Mouse (Mus musculus): ENCODE data around the gene Lsr. TPM values are rescaled to one million over a fixed set of nuclear protein-coding genes. Genes with fewer than 3 reads are reported as not detected.

The Lsr gene
- polyA plus RNA-seq, 1 experiment: not detected

GRCm38 (mm10) chr7:30972426-30973250 lies 626 bp downstream of the Lsr start:
- H3K4me1 ChIP-seq (ENCODE audit: control insufficient read depth, insufficient read depth, insufficient read length, low read length): no peaks in the 10 kb centered on the region
- H3K4me3 ChIP-seq (ENCODE audit: insufficient read depth, low read depth, low read length): peak overlapping the region; percentile 49
- no peak overlapping the region for H3K27ac ChIP-seq (replicated peaks; ENCODE audit: low read depth, low read length)

GRCm38 (mm10) chr7:30971901-30972300 lies 1.4 kb downstream of the Lsr start:
- no peak overlapping the region for H3K27ac ChIP-seq (replicated peaks; ENCODE audit: low read depth, low read length)
- H3K4me3 ChIP-seq (ENCODE audit: insufficient read depth, low read depth, low read length): no peak overlapping the region
- no peaks in the 10 kb centered on the region for H3K4me1 ChIP-seq (ENCODE audit: control insufficient read depth, insufficient read depth, insufficient read length, low read length)

- Histone ChIP-seq H3K4me3 (ENCODE audit: insufficient read depth, low read depth, low read length) (no peak overlapping the region), H3K4me1 (ENCODE audit: control insufficient read depth, insufficient read depth, insufficient read length, low read length) (no peaks in the 10 kb centered on the region), H3K27ac (replicated peaks; ENCODE audit: low read depth, low read length) (no peak overlapping the region)
These were observed 4.1 kb downstream of the Lsr start for GRCm38 (mm10) chr7:30969174-30969573.

GRCm38 (mm10) chr7:30968611-30969010 lies 4.7 kb downstream of the Lsr start:
- no peak overlapping the region for H3K4me3 ChIP-seq (ENCODE audit: insufficient read depth, low read depth, low read length)
- H3K4me1 ChIP-seq (ENCODE audit: control insufficient read depth, insufficient read depth, insufficient read length, low read length): no peaks in the 10 kb centered on the region
- H3K27ac ChIP-seq (replicated peaks; ENCODE audit: low read depth, low read length): no peak overlapping the region

DNA sequence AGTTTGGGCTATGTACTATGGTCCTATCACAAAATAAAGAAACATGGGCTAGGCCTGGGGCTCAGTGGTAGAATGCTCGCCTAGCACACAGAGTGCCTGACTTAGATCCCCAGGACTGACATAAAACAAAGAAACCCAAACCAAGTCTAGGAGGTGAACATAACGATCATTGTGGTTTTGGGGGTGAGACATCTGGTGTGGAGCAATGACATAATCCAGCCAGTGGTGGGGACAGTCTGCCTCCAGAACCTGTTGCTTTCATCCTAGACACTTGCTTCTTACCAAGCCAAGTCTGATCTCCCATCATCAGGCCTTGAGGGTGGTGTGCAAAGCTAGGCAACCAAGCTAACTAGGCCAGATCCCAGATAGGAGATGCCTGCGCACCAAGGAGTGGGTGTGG lies 6.6 kb downstream of the Lsr start:
- Histone ChIP-seq H3K27ac (replicated peaks; ENCODE audit: low read depth, low read length) (no peak overlapping the region), H3K4me3 (ENCODE audit: insufficient read depth, low read depth, low read length) (no peak overlapping the region), H3K4me1 (ENCODE audit: control insufficient read depth, insufficient read depth, insufficient read length, low read length) (no peaks in the 10 kb centered on the region; the same call in 1 of the 2 replicates)

DNA sequence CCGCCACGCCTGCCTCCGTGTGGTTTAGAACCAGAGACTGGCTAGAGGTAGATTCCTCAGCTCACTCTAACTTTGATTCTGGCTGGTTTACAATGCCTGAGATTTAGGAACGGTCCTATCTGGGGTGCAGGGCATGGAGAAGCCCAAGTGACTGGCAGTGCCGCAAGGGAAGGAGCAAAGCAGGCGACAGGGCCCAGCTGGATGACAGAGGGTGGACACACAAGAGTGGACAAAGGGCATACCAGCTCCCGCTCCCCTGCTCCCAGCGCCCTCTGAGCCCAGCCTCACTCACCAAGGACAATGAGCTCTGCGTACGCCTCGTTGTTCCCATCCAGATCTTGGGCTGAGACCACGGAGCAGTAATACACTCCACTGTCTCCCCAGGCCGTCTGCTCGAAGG lies 7.6 kb downstream of the Lsr start:
- H3K27ac ChIP-seq (replicated peaks; ENCODE audit: low read depth, low read length): no peak overlapping the region

GRCm38 (mm10) chr7:30964366-30964765 lies 8.9 kb downstream of the Lsr start:
- Histone ChIP-seq H3K4me3 (ENCODE audit: insufficient read depth, low read depth, low read length) (no peak overlapping the region), H3K27ac (replicated peaks; ENCODE audit: low read depth, low read length) (no peak overlapping the region)

More for the DNA sequence above, 7.6 kb downstream of the Lsr start:
- no peaks in the 10 kb centered on the region; the same call in 1 of the 2 replicates for H3K4me1 ChIP-seq (ENCODE audit: control insufficient read depth, insufficient read depth, insufficient read length, low read length)
- no peak overlapping the region for H3K4me3 ChIP-seq (ENCODE audit: insufficient read depth, low read depth, low read length)

DNA sequence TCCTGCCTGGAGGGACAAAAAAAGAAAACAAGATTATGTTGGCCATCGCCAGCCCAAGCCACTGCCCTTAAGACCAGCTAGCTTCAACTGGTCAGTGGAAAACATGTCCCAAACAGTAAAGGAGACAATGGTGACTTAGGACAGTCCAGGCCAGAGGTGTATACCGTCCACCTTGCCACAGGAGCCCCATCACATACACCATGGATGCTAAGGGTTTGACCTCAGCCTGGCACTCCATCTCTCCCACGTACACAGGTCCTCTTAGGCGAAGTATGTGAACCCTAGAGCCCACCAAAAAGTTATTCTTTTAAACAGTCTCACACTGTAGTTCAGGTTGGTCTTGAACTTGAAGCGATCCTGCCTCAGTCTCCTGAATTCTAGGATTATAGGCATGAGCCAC lies 10.4 kb downstream of the Lsr start:
- no peak overlapping the region for H3K27ac ChIP-seq (replicated peaks; ENCODE audit: low read depth, low read length)

More at GRCm38 (mm10) chr7:30964366-30964765, 8.9 kb downstream of the Lsr start:
- H3K4me1 ChIP-seq (ENCODE audit: control insufficient read depth, insufficient read depth, insufficient read length, low read length): peaks cover 3% of the 10 kb centered on the region; the same call in 1 of the 2 replicates

DNA sequence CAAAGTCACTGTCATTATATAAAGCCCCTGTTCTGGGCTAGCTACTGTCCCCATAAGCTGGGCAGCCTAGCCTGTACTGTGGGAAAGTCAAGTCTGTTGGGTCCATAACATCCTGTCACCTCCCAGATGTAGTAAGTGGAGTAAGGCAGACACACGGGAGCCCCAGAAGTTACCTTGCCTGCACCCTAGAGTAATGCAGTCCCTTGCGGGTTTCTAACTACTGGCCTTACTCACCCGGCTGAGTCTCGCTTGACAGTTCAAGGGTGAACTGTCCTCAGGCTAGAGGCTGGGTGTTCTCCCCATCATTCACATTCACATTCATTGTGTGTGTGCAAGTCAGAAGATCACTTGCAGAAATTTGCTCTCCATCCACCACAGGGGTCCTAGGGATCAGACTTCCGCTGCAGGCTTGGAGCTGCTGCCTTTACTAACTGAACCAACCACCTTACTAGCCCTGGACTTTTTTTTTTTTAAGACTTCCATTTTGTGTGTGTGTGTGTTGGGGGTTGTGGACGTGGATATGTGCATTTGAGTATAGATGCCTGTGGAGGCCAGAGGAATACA lies 13.4 kb downstream of the Lsr start:
- no peak overlapping the region for H3K27ac ChIP-seq (replicated peaks; ENCODE audit: low read depth, low read length)

More for the DNA sequence above, 10.4 kb downstream of the Lsr start:
- peaks cover 11% of the 10 kb centered on the region for H3K4me1 ChIP-seq (ENCODE audit: control insufficient read depth, insufficient read depth, insufficient read length, low read length)
- no peak overlapping the region for H3K4me3 ChIP-seq (ENCODE audit: insufficient read depth, low read depth, low read length)

GRCm38 (mm10) chr7:30958866-30959487 lies 14.3 kb downstream of the Lsr start:
- Histone ChIP-seq H3K27ac (replicated peaks; ENCODE audit: low read depth, low read length) (no peak overlapping the region), H3K4me3 (ENCODE audit: insufficient read depth, low read depth, low read length) (no peak overlapping the region), H3K4me1 (ENCODE audit: control insufficient read depth, insufficient read depth, insufficient read length, low read length) (peaks cover 11% of the 10 kb centered on the region)

More for the DNA sequence above, 13.4 kb downstream of the Lsr start:
- peaks cover 11% of the 10 kb centered on the region for H3K4me1 ChIP-seq (ENCODE audit: control insufficient read depth, insufficient read depth, insufficient read length, low read length)
- H3K4me3 ChIP-seq (ENCODE audit: insufficient read depth, low read depth, low read length): no peak overlapping the region

- H3K27ac ChIP-seq (replicated peaks; ENCODE audit: low read depth, low read length): peak overlapping the region; percentile 100; the same call in 1 of the 2 replicates
- H3K4me3 ChIP-seq (ENCODE audit: insufficient read depth, low read depth, low read length): peak overlapping the region; percentile 100
- H3K4me1 ChIP-seq (ENCODE audit: control insufficient read depth, insufficient read depth, insufficient read length, low read length): peaks cover 11% of the 10 kb centered on the region
These were observed 15.0 kb downstream of the Lsr start for GRCm38 (mm10) chr7:30958109-30958865.

GRCm38 (mm10) chr7:30957367-30957783 lies 15.9 kb downstream of the Lsr start:
- H3K27ac ChIP-seq (replicated peaks; ENCODE audit: low read depth, low read length): peak overlapping the region; percentile 100
- peaks cover 11% of the 10 kb centered on the region for H3K4me1 ChIP-seq (ENCODE audit: control insufficient read depth, insufficient read depth, insufficient read length, low read length)
- peak overlapping the region; percentile 100 for H3K4me3 ChIP-seq (ENCODE audit: insufficient read depth, low read depth, low read length)

DNA sequence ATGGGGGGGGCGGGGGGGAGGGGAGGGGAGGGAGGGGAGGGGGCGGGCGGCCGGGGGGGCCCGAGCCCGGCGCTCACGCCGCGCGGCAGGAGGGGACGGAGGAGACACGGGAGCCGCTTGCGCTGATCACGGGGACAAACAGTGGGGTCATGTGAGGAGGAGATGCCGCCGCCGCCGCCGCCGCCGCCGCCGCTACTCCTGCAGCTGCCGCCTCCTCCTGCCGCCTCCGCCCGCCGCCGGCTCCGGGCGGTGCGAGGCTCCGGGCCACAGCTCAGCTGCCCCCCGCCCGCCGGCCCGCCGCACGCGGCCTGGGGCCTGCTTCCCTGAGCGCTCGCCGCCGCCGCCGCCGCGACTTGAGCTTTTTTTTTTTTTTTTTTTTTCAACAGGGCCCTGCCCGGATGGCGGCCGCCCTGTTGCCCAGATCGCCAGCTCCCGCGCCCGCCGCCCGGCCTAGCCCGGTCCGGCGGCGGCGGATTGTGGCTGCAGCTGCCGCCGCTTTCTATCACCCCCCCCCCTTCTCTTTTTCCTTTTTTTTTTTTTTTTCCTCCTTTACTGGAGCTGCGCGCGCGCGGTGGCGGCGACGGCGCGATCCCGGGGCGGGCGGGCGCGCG lies 16.4 kb downstream of the Lsr start, which contains the start of gene Usf2:
Gene Usf2 (minus strand): TSS at position 48 of the 611 bp plus-strand sequence.
- peaks cover 11% of the 10 kb centered on the region for H3K4me1 ChIP-seq (ENCODE audit: control insufficient read depth, insufficient read depth, insufficient read length, low read length)
- H3K4me3 ChIP-seq (ENCODE audit: insufficient read depth, low read depth, low read length): peak within 1 kb of the TSS; percentile 100
- H3K27ac ChIP-seq (replicated peaks; ENCODE audit: low read depth, low read length): peak within 1 kb of the TSS; percentile 100

DNA sequence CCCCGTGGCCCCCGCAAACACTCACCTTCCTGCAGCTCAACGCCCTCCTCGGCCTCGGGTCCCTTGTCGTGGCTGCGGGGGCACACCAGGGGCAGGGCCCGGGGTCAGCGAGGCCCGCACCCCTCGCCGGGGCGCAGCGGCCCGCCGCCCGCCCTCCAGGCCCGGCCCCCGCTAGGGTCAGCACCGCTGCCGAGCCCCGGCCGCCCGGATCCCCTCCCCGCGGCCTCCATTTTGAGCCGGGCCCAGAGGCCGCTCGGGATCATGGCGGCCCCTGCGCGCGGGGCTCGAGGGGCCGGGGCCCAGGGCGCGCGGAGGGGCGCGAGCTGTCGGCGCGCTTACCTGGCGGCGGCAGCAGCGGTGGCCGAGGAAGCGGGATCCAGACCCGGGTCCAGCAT lies 16.9 kb downstream of the Lsr start:
- Histone ChIP-seq H3K4me1 (ENCODE audit: control insufficient read depth, insufficient read depth, insufficient read length, low read length) (peaks cover 11% of the 10 kb centered on the region), H3K4me3 (ENCODE audit: insufficient read depth, low read depth, low read length) (peak overlapping the region; percentile 100), H3K27ac (replicated peaks; ENCODE audit: low read depth, low read length) (peak overlapping the region; percentile 75)

Data from brown adipose tissue, adult 24 weeks (tissue).